Mouse (Mus musculus): ENCODE data around the gene 1700030J22Rik. TPM values are rescaled to one million over a fixed set of nuclear protein-coding genes. Genes with fewer than 3 reads are reported as not detected.

Gene 1700030J22Rik
- polyA plus RNA-seq, 1 experiment from 2014 or later: 2.3 TPM

DNA sequence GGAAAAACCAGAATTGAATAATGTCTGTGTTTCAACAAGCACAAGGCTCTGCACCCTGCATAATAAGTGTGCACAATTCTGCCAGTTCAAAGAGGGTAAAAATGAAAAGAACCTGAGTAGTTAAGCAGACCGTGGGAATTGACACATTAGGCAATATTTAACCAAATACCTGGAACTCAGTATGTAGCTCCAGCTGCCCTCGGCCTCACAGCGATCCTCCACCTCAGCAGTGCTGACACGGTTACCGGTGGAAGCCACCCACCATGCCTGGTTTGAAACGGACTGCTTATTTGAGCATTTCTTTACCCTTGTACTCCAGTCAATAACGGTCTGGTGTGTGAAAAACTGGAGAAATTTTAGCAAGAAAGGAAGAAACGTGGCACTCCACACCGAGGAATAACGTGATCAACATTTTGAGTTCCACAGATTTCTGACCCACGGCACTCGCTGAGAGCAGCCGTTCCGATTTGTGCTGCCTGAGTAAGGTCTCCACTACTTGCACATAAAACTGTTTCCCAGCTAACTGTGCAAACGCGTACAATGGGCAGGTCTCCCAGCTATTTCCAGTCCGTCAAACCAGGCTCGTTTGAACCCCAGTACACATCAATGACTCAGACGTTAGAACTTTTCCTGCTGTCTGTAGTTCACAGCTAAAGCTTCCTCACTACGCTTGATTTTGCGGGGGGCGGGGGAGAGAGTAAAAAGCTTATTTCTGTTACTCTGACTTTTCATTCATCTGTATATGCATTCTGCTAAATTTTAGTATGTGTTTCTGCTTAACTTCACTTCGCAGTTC is 13.6 kb upstream of the 1700030J22Rik start:
- no peak for ATAC-seq (ENCODE audit: insufficient number of reproducible peaks, insufficient read depth, low FRiP score, low TSS enrichment, low read depth)
- Histone ChIP-seq H3K4me3 (replicated peaks) (peak overlapping the region; percentile 67), H3K9me3 (no peaks in the 10 kb centered on the region), H3K27ac (no peak overlapping the region), H3K9ac (replicated peaks) (peak overlapping the region; percentile 64), H3K27me3 (no peaks in the 10 kb centered on the region), H3K36me3 (peaks cover 15% of the 10 kb centered on the region), H3K4me1 (replicated peaks) (peaks cover 9% of the 10 kb centered on the region), H3K4me2 (peak overlapping the region; percentile 82)
- 10% methylated on average over 23 of the region's 23 CpGs for WGBS

- 85% methylated on average over 8 of the region's 8 CpGs for WGBS
- no peak overlapping the region for H3K4me2 ChIP-seq
- no peak for ATAC-seq (ENCODE audit: insufficient number of reproducible peaks, insufficient read depth, low FRiP score, low TSS enrichment, low read depth)
Measured at GRCm38 (mm10) chr8:116991241-116991640, 12.5 kb upstream of the 1700030J22Rik start.

GRCm38 (mm10) chr8:116989842-116990241 is 11.1 kb upstream of the 1700030J22Rik start:
- Histone ChIP-seq H3K9me3 (no peaks in the 10 kb centered on the region), H3K27me3 (no peaks in the 10 kb centered on the region), H3K4me3 (replicated peaks) (no peak overlapping the region), H3K4me1 (replicated peaks) (peaks cover 9% of the 10 kb centered on the region), H3K9ac (replicated peaks) (no peak overlapping the region), H3K27ac (no peak overlapping the region), H3K36me3 (peaks cover 34% of the 10 kb centered on the region), H3K4me2 (no peak overlapping the region)
- WGBS: 96% methylated on average over 3 of the region's 3 CpGs
- no peak for ATAC-seq (ENCODE audit: insufficient number of reproducible peaks, insufficient read depth, low FRiP score, low TSS enrichment, low read depth)

More at GRCm38 (mm10) chr8:116991241-116991640, 12.5 kb upstream of the 1700030J22Rik start:
- Histone ChIP-seq H3K9me3 (no peaks in the 10 kb centered on the region), H3K36me3 (peaks cover 24% of the 10 kb centered on the region), H3K4me3 (replicated peaks) (no peak overlapping the region), H3K27me3 (no peaks in the 10 kb centered on the region), H3K27ac (no peak overlapping the region), H3K9ac (replicated peaks) (no peak overlapping the region), H3K4me1 (replicated peaks) (peaks cover 9% of the 10 kb centered on the region)

DNA sequence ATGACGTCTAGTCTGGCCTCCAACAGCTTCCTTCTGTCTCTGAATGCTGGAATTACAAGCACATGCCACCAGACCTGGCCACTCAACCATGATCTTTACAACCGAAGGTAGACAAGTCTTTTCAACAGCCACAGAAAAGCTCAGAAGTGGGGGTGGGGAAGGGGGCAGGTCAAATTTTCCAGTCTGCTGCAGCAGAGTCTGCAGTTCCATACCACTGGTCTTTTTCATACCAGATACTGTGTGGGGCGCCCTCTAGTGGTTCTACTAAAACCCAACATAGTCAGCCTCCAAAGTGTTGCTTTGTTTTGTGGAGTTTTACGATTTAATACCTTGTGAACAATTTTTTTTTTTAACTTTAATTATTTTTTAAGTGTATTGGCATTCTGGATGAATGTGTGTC is 1.4 kb upstream of the 1700030J22Rik start:
- no peak overlapping the region for H3K9ac ChIP-seq (replicated peaks)
- H3K27ac ChIP-seq: no peak overlapping the region
- WGBS: 23% methylated on average over 4 of the region's 4 CpGs
- no peak overlapping the region; the same call in 1 of the 2 replicates for H3K4me2 ChIP-seq
- no peak overlapping the region for H3K4me3 ChIP-seq (replicated peaks)
- H3K36me3 ChIP-seq: peaks cover 31% of the 10 kb centered on the region
- no peak for ATAC-seq (ENCODE audit: insufficient number of reproducible peaks, insufficient read depth, low FRiP score, low TSS enrichment, low read depth)
- H3K4me1 ChIP-seq (replicated peaks): peaks cover 6% of the 10 kb centered on the region; the same call in 1 of the 2 replicates
- no peaks in the 10 kb centered on the region for H3K27me3 ChIP-seq
- H3K9me3 ChIP-seq: no peaks in the 10 kb centered on the region

- peak overlapping the region; percentile 76 for H3K4me3 ChIP-seq (replicated peaks)
- peak overlapping the region; percentile 73 for H3K4me2 ChIP-seq
- H3K9ac ChIP-seq (replicated peaks): no peak overlapping the region
- no peak overlapping the region for H3K27ac ChIP-seq
- no peak for ATAC-seq (ENCODE audit: insufficient number of reproducible peaks, insufficient read depth, low FRiP score, low TSS enrichment, low read depth)
- H3K4me1 ChIP-seq (replicated peaks): peaks cover 8% of the 10 kb centered on the region; the same call in 1 of the 2 replicates
- no peaks in the 10 kb centered on the region for H3K9me3 ChIP-seq
- WGBS: 31% methylated on average over 8 of the region's 8 CpGs
- no peaks in the 10 kb centered on the region for H3K27me3 ChIP-seq
- H3K36me3 ChIP-seq: peaks cover 12% of the 10 kb centered on the region
Measured at GRCm38 (mm10) chr8:116978052-116978451, 707 bp downstream of the 1700030J22Rik start.

DNA sequence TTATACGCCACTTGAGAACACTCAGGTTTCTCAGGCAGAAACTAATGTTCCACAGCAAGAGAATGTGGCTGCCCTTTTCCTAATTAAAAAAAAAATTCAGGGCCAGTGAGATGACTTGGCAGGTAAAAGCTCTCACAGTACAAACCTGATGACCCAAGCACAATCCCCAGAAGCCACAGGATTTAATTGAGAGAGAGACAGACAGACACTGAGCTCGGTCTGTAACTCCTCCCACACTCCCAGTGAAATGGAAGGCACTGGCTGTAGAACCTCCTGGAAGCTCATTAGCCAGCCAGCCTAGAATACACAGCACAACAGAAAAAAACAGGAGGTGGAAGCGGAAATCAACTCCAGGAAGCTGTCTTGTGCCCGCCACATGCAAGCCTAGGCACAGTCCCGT is 3.2 kb downstream of the 1700030J22Rik start:
- peak overlapping the region; percentile 34; the same call in 1 of the 2 replicates for H3K9ac ChIP-seq (replicated peaks)
- 56% methylated on average over 5 of the region's 5 CpGs for WGBS
- no peaks in the 10 kb centered on the region for H3K9me3 ChIP-seq
- no peaks in the 10 kb centered on the region for H3K36me3 ChIP-seq
- H3K27ac ChIP-seq: no peak overlapping the region
- peaks cover 8% of the 10 kb centered on the region; the same call in 1 of the 2 replicates for H3K4me1 ChIP-seq (replicated peaks)
- H3K4me2 ChIP-seq: no peak overlapping the region
- no peak for ATAC-seq (ENCODE audit: insufficient number of reproducible peaks, insufficient read depth, low FRiP score, low TSS enrichment, low read depth)
- H3K27me3 ChIP-seq: no peaks in the 10 kb centered on the region
- H3K4me3 ChIP-seq (replicated peaks): no peak overlapping the region

- Histone ChIP-seq H3K4me2 (no peak overlapping the region), H3K27me3 (no peaks in the 10 kb centered on the region), H3K36me3 (no peaks in the 10 kb centered on the region), H3K4me1 (replicated peaks) (peaks cover 7% of the 10 kb centered on the region; the same call in 1 of the 2 replicates), H3K9me3 (no peaks in the 10 kb centered on the region), H3K4me3 (replicated peaks) (no peak overlapping the region), H3K27ac (no peak overlapping the region), H3K9ac (replicated peaks) (peak overlapping the region; percentile 34; the same call in 1 of the 2 replicates)
- no peak for ATAC-seq (ENCODE audit: insufficient number of reproducible peaks, insufficient read depth, low FRiP score, low TSS enrichment, low read depth)
- WGBS: 42% methylated on average over 5 of the region's 5 CpGs
Measured at GRCm38 (mm10) chr8:116975066-116975465, 3.7 kb downstream of the 1700030J22Rik start.

GRCm38 (mm10) chr8:116969531-116969930 is 9.2 kb downstream of the 1700030J22Rik start:
- Histone ChIP-seq H3K27ac (no peak overlapping the region), H3K9ac (replicated peaks) (no peak overlapping the region), H3K36me3 (no peaks in the 10 kb centered on the region), H3K4me2 (no peak overlapping the region), H3K4me3 (replicated peaks) (no peak overlapping the region), H3K9me3 (no peaks in the 10 kb centered on the region), H3K4me1 (replicated peaks) (no peaks in the 10 kb centered on the region), H3K27me3 (no peaks in the 10 kb centered on the region)
- no peak for ATAC-seq (ENCODE audit: insufficient number of reproducible peaks, insufficient read depth, low FRiP score, low TSS enrichment, low read depth)
- 91% methylated on average over 6 of the region's 6 CpGs for WGBS

DNA sequence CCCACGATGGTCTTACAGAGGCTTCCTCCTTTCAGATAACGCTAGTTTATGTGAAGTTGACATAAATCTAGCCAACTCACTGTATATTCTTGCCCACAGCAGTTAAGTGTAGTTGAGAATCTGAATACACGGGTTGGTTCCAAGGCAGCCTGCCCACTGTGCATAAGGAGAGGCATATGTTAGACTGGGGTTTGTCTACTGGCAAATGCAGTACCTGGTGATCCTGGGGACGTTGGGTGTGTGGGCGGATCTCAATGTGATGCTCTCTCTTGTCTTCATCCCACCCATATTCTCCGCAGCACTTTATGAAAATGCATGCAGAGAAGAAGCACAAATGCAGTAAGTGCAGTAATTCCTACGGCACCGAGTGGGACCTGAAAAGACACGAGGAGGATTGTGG is 24.3 kb downstream of the 1700030J22Rik start:
- Histone ChIP-seq H3K27ac (no peak overlapping the region), H3K4me3 (replicated peaks) (no peak overlapping the region), H3K9ac (replicated peaks) (no peak overlapping the region), H3K36me3 (peaks cover 67% of the 10 kb centered on the region), H3K4me2 (no peak overlapping the region), H3K9me3 (no peaks in the 10 kb centered on the region), H3K4me1 (replicated peaks) (peaks cover 6% of the 10 kb centered on the region), H3K27me3 (no peaks in the 10 kb centered on the region)
- no peak for ATAC-seq (ENCODE audit: insufficient number of reproducible peaks, insufficient read depth, low FRiP score, low TSS enrichment, low read depth)
- WGBS: 90% methylated on average over 9 of the region's 9 CpGs

- H3K27ac ChIP-seq: no peak overlapping the region
- no peaks in the 10 kb centered on the region for H3K9me3 ChIP-seq
- no peaks in the 10 kb centered on the region for H3K27me3 ChIP-seq
- H3K4me3 ChIP-seq (replicated peaks): no peak overlapping the region
- peaks cover 47% of the 10 kb centered on the region for H3K36me3 ChIP-seq
- H3K4me2 ChIP-seq: no peak overlapping the region
- ATAC-seq (ENCODE audit: insufficient number of reproducible peaks, insufficient read depth, low FRiP score, low TSS enrichment, low read depth): no peak
- H3K4me1 ChIP-seq (replicated peaks): peaks cover 6% of the 10 kb centered on the region
- WGBS: 88% methylated on average over 8 of the region's 8 CpGs
- H3K9ac ChIP-seq (replicated peaks): no peak overlapping the region
Measured at GRCm38 (mm10) chr8:116952428-116952827, 26.3 kb downstream of the 1700030J22Rik start.

DNA sequence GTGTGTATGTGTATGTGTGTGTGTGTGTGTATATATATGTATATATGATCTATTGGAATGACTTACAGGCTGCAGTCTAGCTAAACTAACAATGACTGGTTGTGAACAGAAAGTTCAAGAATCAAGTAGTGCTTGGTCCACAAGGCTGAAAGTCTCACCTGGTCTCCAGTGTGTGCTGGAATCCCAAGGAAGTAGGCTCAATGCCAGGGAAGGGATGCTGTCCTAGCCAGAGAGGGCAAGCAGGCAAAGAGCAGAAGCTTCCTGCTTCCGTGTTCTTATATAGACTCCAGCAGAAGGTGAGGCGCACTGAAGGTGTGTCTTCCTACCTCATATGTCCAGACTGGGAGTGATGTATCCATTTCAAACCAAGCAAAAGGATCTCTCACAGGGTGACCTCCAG is 27.0 kb downstream of the 1700030J22Rik start:
- 93% methylated on average over 2 of the region's 2 CpGs for WGBS
- Histone ChIP-seq H3K27me3 (no peaks in the 10 kb centered on the region), H3K27ac (no peak overlapping the region), H3K4me2 (no peak overlapping the region), H3K9ac (replicated peaks) (no peak overlapping the region), H3K4me1 (replicated peaks) (peaks cover 6% of the 10 kb centered on the region), H3K4me3 (replicated peaks) (no peak overlapping the region), H3K9me3 (no peaks in the 10 kb centered on the region), H3K36me3 (peaks cover 41% of the 10 kb centered on the region)
- ATAC-seq (ENCODE audit: insufficient number of reproducible peaks, insufficient read depth, low FRiP score, low TSS enrichment, low read depth): no peak

Data from limb, embryonic 12.5 days (tissue).